In the genomic region with DNA sequence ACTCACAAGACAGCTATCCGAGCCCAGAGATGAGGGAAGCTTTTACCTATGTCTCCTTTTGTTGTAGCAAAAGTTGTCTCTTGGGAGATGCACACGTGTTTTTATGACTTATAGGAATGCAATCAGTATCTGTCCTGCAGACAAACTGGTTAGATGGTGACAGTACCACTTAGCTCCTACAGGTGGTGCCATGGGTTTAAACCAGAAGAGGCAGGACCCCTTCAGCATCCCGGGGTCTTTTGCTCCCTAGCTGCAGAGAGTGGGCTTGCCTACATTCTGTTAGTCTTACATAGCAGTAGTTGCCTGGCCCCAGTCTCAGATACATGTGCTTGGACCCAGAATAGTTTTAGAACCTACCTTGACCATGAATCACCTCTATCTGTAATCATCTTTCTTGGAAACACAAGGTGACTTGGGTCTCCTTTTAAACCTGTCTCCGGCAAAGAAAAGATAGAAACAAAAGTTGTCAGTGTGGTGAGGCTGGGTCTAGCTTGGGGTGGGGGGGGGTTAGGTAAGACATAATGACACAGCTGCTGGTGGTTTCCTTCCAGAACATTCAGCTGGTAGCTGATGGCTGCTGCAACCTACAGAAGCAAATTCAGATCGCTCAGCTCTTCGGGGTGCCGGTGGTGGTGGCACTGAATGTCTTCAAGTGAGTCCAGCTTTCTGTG, we compare ENCODE assay signal across 8 mouse cellular contexts.
DNase-seq lines count a peak whose midpoint lies in the region; ATAC-seq and TF ChIP-seq lines count a peak whose summit lies in the region.

No protein-coding gene starts in this region.

- no peak overlapping the region for H3K9ac ChIP-seq in heart, adult 2 months (ENCODE audit: low read depth, low read length)
- H3K9ac ChIP-seq in heart, embryonic 11.5 days (ENCODE audit: low read depth, low read length) = no peak overlapping the region

- H3K36me3 ChIP-seq in heart, adult 2 months (ENCODE audit: control insufficient read depth, insufficient read depth, low read length) = no peaks in the 10 kb centered on the region
- H3K36me3 ChIP-seq in heart, embryonic 11.5 days (ENCODE audit: control insufficient read depth, insufficient read depth, low read length) = no peaks in the 10 kb centered on the region; the same call in 1 of the 2 replicates
- H3K36me3 ChIP-seq in spleen, adult 2 months (ENCODE audit: control insufficient read depth, insufficient read depth, low read length) = peaks cover 4% of the 10 kb centered on the region; the same call in 1 of the 2 replicates

- WGBS in heart, adult 2 months = 67% methylated on average over 7 of the region's 7 CpGs
- 74% methylated on average over 7 of the region's 7 CpGs for WGBS in heart, embryonic 11.5 days (ENCODE audit: insufficient replicate concordance)
- 66% methylated on average over 7 of the region's 7 CpGs for WGBS in spleen, adult 2 months

- no peak overlapping the region for H3K4me3 ChIP-seq in heart, adult 2 months
- no peak overlapping the region for H3K4me3 ChIP-seq in heart, embryonic 11.5 days (ENCODE audit: low read depth, low read length)
- no peak overlapping the region for H3K4me3 ChIP-seq in spleen, adult 2 months (ENCODE audit: extremely low read depth, insufficient read depth, insufficient read length)

- peak; percentile 78 for TF ChIP-seq CTCF in heart, adult 2 months (IDR thresholded peaks at IDR 0.05)
- peak; percentile 18; the same call in 1 of the 2 replicates for TF ChIP-seq CTCF in spleen, adult 2 months (IDR thresholded peaks at IDR 0.05; ENCODE audit: extremely low read depth, insufficient read depth, insufficient read length, insufficient replicate concordance)

- TF ChIP-seq POLR2A in heart, adult 2 months (IDR thresholded peaks at IDR 0.05; ENCODE audit: insufficient read depth, low read depth, low read length) = no peak
- TF ChIP-seq POLR2A in spleen, adult 2 months (IDR thresholded peaks at IDR 0.05; ENCODE audit: low read depth, low read length) = no peak

- no peaks in the 10 kb centered on the region for H3K27me3 ChIP-seq in heart, adult 2 months (ENCODE audit: control insufficient read depth, insufficient read depth, low read length)
- no peaks in the 10 kb centered on the region for H3K27me3 ChIP-seq in heart, embryonic 11.5 days (ENCODE audit: control insufficient read depth, insufficient read depth, low read length)
- no peaks in the 10 kb centered on the region for H3K27me3 ChIP-seq in spleen, adult 2 months (ENCODE audit: control insufficient read depth, insufficient read depth, low read length)

- H3K27ac ChIP-seq in heart, adult 2 months = no peak overlapping the region
- no peak overlapping the region for H3K27ac ChIP-seq in heart, embryonic 11.5 days (ENCODE audit: low read depth, low read length)
- no peak overlapping the region for H3K27ac ChIP-seq in spleen, adult 2 months (ENCODE audit: insufficient read depth, low read length)

- no peak for ATAC-seq in heart, embryonic 11.5 days (replicated peaks; ENCODE audit: insufficient number of reproducible peaks, low FRiP score, low TSS enrichment)

- H3K9me3 ChIP-seq in heart, embryonic 11.5 days (replicated peaks; ENCODE audit: control insufficient read depth, low read length) = no peaks in the 10 kb centered on the region

- H3K4me1 ChIP-seq in heart, adult 2 months (ENCODE audit: control insufficient read depth, insufficient read depth, low read length) = no peaks in the 10 kb centered on the region
- no peaks in the 10 kb centered on the region for H3K4me1 ChIP-seq in heart, embryonic 11.5 days (ENCODE audit: control insufficient read depth, insufficient read depth, low read length)
- no peaks in the 10 kb centered on the region for H3K4me1 ChIP-seq in spleen, adult 2 months (ENCODE audit: control insufficient read depth, insufficient read depth, insufficient read length)

- intact Hi-C loops in heart, adult 2 months (cut with DNase I) = loop anchor here (5.0 kb wide), 1 partner anchor 92 kb away; no protein-coding TSS in a partner anchor
- intact Hi-C loops in heart, postnatal 14 days (cut with DNase I) = loop anchor here (2.0 to 5.0 kb wide), 2 partner anchors 92 to 244 kb away; no protein-coding TSS in a partner anchor

- no peaks in the 10 kb centered on the region for H3K79me2 ChIP-seq in heart, adult 2 months (replicated peaks; ENCODE audit: control insufficient read depth, insufficient read depth, low read length)

- no peak overlapping the region for H3K4me2 ChIP-seq in heart, embryonic 11.5 days

- TF ChIP-seq EP300 in heart, adult 2 months (IDR thresholded peaks at IDR 0.05; ENCODE audit: insufficient read depth, low read depth, low read length) = no peak

- peak in 1 of 2 experiments; percentile 54 for DNase-seq in heart, adult 2 months
- DNase-seq in spleen, adult 2 months (ENCODE audit: low read depth in 1 of 2, low spot score in 2 of 2) = no peak
- no peak for DNase-seq in spleen, adult 12 weeks (ENCODE audit: low spot score)
- DNase-seq in heart, postnatal 14 days = peak; percentile 43 to 63
- peak; percentile 79 for DNase-seq in retina, embryonic 14.5 days (ENCODE audit: low spot score)
- no peak for DNase-seq in adipocyte (ENCODE audit: low spot score)
- DNase-seq in T-cell, adult 2 months (ENCODE audit: low spot score) = no peak

Comparison
In these comparisons a context has a peak if more than half of its experiments do, and no peak if none do; other contexts are left out.
1. DNase-seq: peak in heart, postnatal 14 days (2 of 2) and retina, embryonic 14.5 days (single experiment); none in spleen, adult 2 months (0 of 2), spleen, adult 12 weeks (single experiment), adipocyte (single experiment) and T-cell, adult 2 months (single experiment).